Mouse (Mus musculus) embryonic facial prominence, embryonic 13.5 days (tissue): ENCODE measurements at regions not wholly inside any gene's neighbourhood (a gene's known extent, or its start where the extent isn't known, plus 50 kb on each side); places are given as distances from the start of the nearest gene placed in this dataset.

Experiments
- ATAC-seq: fragments of 200-750 bp; cut with Nextera tagmentation; 2 replicates; pipeline ENCODE4 v1.8.0; 2017; ENCODE audit warnings: low read depth; ENCODE audit not compliant: insufficient number of reproducible peaks, insufficient read depth, low FRiP score, low TSS enrichment
- H3K27ac ChIP-seq: fragments of 300-500 bp; sonication (generic); 2 replicates; pipeline ENCODE4 v1.5.1; 2015; ENCODE audit warnings: moderate library complexity, mild to moderate bottlenecking, inconsistent platforms
- H3K27me3 ChIP-seq: fragments of 300-500 bp; sonication (generic); 2 replicates; pipeline ENCODE4 v1.6.1; 2015; ENCODE audit warnings: mild to moderate bottlenecking, inconsistent platforms
- H3K36me3 ChIP-seq: fragments of 300-500 bp; sonication (generic); 2 replicates; pipeline ENCODE4 v1.6.1; 2015; ENCODE audit warnings: mild to moderate bottlenecking, inconsistent platforms
- H3K4me1 ChIP-seq: fragments of 300-500 bp; sonication (generic); 2 replicates; pipeline ENCODE4 v1.6.1; 2015; ENCODE audit warnings: inconsistent platforms
- H3K4me2 ChIP-seq: fragments of 300-500 bp; sonication (generic); 2 replicates; pipeline ENCODE4 v1.6.1; 2015; ENCODE audit warnings: moderate library complexity, mild to moderate bottlenecking, inconsistent platforms
- H3K4me3 ChIP-seq: fragments of 300-500 bp; sonication (generic); 2 replicates; pipeline ENCODE4 v1.5.1; 2015; ENCODE audit warnings: mild to moderate bottlenecking, inconsistent platforms
- H3K9ac ChIP-seq: fragments of 300-500 bp; sonication (generic); 2 replicates; pipeline ENCODE4 v1.6.1; 2015; ENCODE audit warnings: mild to moderate bottlenecking, inconsistent platforms
- H3K9me3 ChIP-seq: fragments of 300-500 bp; sonication (generic); 2 replicates; pipeline ENCODE4 v1.6.1; 2016; ENCODE audit warnings: inconsistent platforms
- WGBS: fragments of 180-500 bp; shearing (Covaris S2); methylation state at CpG from one replicate; pipeline ENCODE4 v1.1.7; 2015; ENCODE audit warnings: mixed read lengths; 5-methylcytosine and 5-hydroxymethylcytosine counted together

DNA sequence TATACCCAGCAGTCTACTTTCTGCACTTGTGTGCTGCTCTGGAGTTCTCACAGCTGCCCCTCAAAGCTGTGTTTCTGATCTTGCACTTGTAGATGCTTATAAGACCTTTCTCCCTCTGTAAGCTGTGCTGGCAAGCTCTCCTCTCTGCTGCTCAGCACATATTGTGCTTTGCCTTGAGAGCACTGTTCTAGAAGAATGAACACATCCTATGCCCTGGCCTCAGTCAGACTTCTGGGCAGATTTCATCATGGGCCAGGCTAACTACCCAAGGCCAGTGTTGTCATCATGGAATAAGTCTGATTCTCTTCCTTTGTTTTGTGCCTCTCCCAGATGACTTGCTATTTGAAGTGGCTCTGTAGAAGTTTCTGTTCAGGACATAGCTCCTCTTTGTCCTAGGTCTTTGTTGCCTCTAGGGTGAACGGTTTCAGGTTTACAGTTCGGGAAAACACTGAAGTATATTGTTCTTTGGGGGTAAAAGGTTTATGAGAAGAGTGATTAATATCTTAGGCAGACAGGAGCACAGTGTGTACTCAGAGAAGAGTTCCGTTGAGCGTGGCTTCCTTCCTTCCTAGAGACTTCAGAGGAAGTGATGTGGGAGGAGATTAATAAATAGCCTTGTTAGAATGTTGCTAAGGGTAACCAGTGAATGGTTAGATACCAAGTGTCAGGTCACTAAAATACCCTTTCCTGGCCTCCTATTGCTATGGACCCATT, 70.8 kb downstream of the Pcdh18 start:
- no peaks in the 10 kb centered on the region for H3K4me1 ChIP-seq
- WGBS: 31% methylated on average over 4 of the region's 4 CpGs
- no peak overlapping the region for H3K4me2 ChIP-seq
- no peak overlapping the region for H3K27ac ChIP-seq
- H3K27me3 ChIP-seq: no peaks in the 10 kb centered on the region
- H3K4me3 ChIP-seq: no peak overlapping the region
- no peak for ATAC-seq
- H3K36me3 ChIP-seq: no peaks in the 10 kb centered on the region
- no peaks in the 10 kb centered on the region for H3K9me3 ChIP-seq
- H3K9ac ChIP-seq: no peak overlapping the region

- Histone ChIP-seq H3K4me1 (no peaks in the 10 kb centered on the region), H3K27me3 (no peaks in the 10 kb centered on the region), H3K9me3 (no peaks in the 10 kb centered on the region), H3K4me2 (no peak overlapping the region), H3K9ac (no peak overlapping the region), H3K36me3 (no peaks in the 10 kb centered on the region), H3K27ac (no peak overlapping the region), H3K4me3 (no peak overlapping the region)
- no peak for ATAC-seq
- WGBS: 80% methylated on average over 6 of the region's 6 CpGs
These were observed 82.2 kb downstream of the Pcdh18 start for GRCm38 (mm10) chr3:49674921-49675320.

- no peaks in the 10 kb centered on the region for H3K36me3 ChIP-seq
- H3K27me3 ChIP-seq: no peaks in the 10 kb centered on the region
- no peak overlapping the region for H3K4me3 ChIP-seq
- no peaks in the 10 kb centered on the region for H3K9me3 ChIP-seq
- H3K27ac ChIP-seq: no peak overlapping the region
- WGBS: 47% methylated on average over 2 of the region's 2 CpGs
- ATAC-seq: no peak
- no peak overlapping the region for H3K4me2 ChIP-seq
- no peak overlapping the region for H3K9ac ChIP-seq
- no peaks in the 10 kb centered on the region for H3K4me1 ChIP-seq
These were observed 84.4 kb downstream of the Pcdh18 start for GRCm38 (mm10) chr3:49672685-49673184.

GRCm38 (mm10) chr3:49667543-49668338, 89.4 kb downstream of the Pcdh18 start:
- no peak for ATAC-seq
- H3K27ac ChIP-seq: no peak overlapping the region
- no peak overlapping the region for H3K4me3 ChIP-seq

DNA sequence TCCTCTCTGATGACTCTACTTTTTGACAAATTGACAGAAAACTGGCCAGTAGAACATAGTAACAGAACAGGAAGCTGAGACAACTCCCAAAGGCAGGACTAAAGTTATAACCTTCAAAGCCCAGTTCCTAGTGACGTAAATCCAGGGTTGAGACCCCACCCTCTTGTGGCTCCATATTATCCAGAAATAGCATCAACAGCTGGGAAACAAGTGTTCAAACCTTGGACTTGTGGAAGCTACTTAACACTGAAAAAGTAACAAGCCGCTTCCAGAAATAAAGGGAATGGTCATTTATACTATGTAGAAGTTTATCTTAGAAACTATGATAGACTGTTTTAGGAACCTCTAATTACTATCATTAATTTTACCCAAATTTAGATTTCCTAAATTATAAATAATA, 90.6 kb downstream of the Pcdh18 start:
- no peak overlapping the region for H3K4me3 ChIP-seq
- no peak overlapping the region for H3K9ac ChIP-seq
- no peaks in the 10 kb centered on the region for H3K27me3 ChIP-seq
- no peak for ATAC-seq
- WGBS: 90% methylated on average over 2 of the region's 2 CpGs
- no peak overlapping the region for H3K4me2 ChIP-seq
- no peaks in the 10 kb centered on the region for H3K36me3 ChIP-seq
- H3K9me3 ChIP-seq: no peaks in the 10 kb centered on the region
- H3K27ac ChIP-seq: no peak overlapping the region
- no peaks in the 10 kb centered on the region for H3K4me1 ChIP-seq

More at GRCm38 (mm10) chr3:49667543-49668338, 89.4 kb downstream of the Pcdh18 start:
- no peaks in the 10 kb centered on the region for H3K36me3 ChIP-seq
- H3K4me2 ChIP-seq: no peak overlapping the region
- no peaks in the 10 kb centered on the region for H3K9me3 ChIP-seq
- 66% methylated on average over 9 of the region's 9 CpGs for WGBS
- no peaks in the 10 kb centered on the region for H3K4me1 ChIP-seq
- no peaks in the 10 kb centered on the region for H3K27me3 ChIP-seq
- no peak overlapping the region for H3K9ac ChIP-seq

DNA sequence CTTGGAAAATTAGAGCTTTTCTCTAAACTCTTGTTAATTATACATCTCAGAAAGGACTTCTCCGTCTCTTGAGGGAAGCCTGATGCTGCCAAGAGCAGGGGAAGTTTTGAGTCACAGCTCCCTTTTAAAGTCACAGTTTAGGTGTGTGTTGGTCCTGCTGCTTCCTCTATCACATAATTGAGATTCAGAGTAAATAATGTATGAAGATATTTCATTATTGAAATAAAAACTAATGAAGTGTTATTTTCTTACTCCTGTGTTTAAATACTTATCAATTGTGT, 108.3 kb downstream of the Pcdh18 start:
- WGBS: 27% methylated on average over 1 of the region's 1 CpGs
- Histone ChIP-seq H3K4me1 (peaks cover 4% of the 10 kb centered on the region), H3K27me3 (no peaks in the 10 kb centered on the region), H3K36me3 (no peaks in the 10 kb centered on the region), H3K27ac (no peak overlapping the region), H3K4me3 (no peak overlapping the region), H3K9me3 (no peaks in the 10 kb centered on the region), H3K4me2 (no peak overlapping the region), H3K9ac (no peak overlapping the region)
- no peak for ATAC-seq

- H3K9me3 ChIP-seq: no peaks in the 10 kb centered on the region
- no peaks in the 10 kb centered on the region for H3K27me3 ChIP-seq
- H3K9ac ChIP-seq: no peak overlapping the region
- H3K4me3 ChIP-seq: no peak overlapping the region
- no peak overlapping the region for H3K4me2 ChIP-seq
- 0 out of 2 replicates have a peak overlapping the region, but pooled peaks have one; percentile 17 for H3K27ac ChIP-seq
- no peaks in the 10 kb centered on the region for H3K36me3 ChIP-seq
- ATAC-seq: no peak
- H3K4me1 ChIP-seq: peaks cover 9% of the 10 kb centered on the region
- 79% methylated on average over 5 of the region's 5 CpGs for WGBS
These were observed 108.9 kb downstream of the Pcdh18 start for GRCm38 (mm10) chr3:49648040-49648894.

DNA sequence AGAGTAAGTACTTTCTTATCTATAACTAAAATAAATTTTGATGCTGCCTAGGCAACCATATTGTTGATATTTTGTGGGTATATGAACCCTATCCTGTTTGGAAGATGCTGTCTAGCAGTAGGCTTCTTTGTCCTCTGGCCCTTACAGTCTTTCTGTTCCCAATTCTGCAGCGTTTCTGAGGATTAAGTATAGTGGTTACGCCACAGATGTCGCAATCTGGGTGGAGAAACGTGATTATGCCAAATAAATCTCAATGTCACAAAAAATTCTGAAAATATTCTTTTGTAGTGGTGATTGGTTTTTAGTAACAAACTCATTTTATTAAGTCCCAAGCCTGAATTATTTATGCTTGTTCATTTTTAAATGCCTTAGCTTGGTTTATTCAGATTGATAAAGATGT, 112.1 kb downstream of the Pcdh18 start:
- H3K27ac ChIP-seq: no peak overlapping the region
- 81% methylated on average over 4 of the region's 4 CpGs for WGBS
- no peak for ATAC-seq
- H3K4me3 ChIP-seq: no peak overlapping the region
- no peaks in the 10 kb centered on the region for H3K9me3 ChIP-seq
- H3K36me3 ChIP-seq: no peaks in the 10 kb centered on the region
- no peak overlapping the region for H3K9ac ChIP-seq
- no peak overlapping the region for H3K4me2 ChIP-seq
- H3K27me3 ChIP-seq: no peaks in the 10 kb centered on the region
- peaks cover 14% of the 10 kb centered on the region for H3K4me1 ChIP-seq

DNA sequence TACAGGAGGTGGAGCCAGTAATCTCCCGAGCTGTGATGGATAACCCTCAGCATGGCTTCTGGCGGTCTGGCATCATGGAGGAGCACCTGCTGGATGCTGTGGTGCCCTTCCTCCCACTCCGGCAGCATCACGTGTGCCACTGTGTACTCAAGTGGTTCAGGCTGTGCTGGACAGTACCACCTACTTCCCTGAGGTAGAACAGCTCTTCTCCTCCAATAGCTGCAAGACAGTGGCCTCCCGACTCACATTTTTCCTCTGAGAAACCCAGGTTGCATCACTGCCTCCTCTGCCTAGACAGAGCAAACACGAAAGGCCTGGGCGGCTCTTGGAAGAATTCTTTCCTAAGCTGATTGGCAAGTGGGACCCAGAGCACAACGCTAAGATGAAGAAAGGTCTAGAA, 113.3 kb downstream of the Pcdh18 start:
- H3K27ac ChIP-seq: peak overlapping the region; percentile 66; the same call in 1 of the 2 replicates
- H3K4me3 ChIP-seq: no peak overlapping the region
- no peak overlapping the region for H3K4me2 ChIP-seq
- ATAC-seq: 0 out of 2 replicates have a peak, but pooled peaks have one; percentile 52
- 93% methylated on average over 8 of the region's 8 CpGs for WGBS
- H3K36me3 ChIP-seq: no peaks in the 10 kb centered on the region
- H3K9me3 ChIP-seq: no peaks in the 10 kb centered on the region
- no peaks in the 10 kb centered on the region for H3K27me3 ChIP-seq
- no peak overlapping the region for H3K9ac ChIP-seq
- H3K4me1 ChIP-seq: peaks cover 14% of the 10 kb centered on the region

DNA sequence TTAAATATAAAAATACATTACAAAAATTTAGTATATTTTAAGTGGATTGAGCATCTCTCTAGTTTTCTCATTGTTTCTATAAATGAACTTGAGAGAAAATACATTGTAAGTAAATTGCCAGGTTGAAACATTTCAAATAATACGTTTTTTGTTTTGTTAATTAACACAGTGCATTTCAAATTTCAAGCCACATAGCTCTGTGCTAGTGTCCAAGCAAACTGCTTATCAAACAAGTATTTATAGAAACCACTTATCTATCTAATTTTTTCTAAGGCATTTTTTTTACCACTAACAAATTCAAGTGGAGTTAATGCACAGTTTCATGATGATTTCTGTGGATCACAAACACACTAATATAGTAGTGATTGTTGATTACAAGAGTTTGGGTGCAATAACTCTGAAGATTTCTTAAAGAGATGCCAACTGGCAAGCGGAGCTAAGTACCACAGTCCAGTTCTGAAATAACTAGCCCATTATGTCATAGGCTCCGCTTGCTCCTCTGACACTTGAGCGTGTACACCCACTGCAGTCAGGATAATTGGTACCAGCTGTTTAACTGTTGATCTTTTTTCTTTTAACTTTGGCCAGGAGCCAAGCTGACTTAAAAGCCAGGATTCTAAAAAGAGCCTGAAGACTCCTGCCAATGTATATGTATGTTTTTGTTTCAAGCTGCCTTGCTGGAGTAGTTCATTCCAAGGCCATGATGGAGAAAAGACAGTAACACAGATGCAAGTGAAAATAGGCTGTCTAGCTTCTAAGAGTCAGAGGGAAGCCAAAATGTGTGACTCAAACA, 115.0 kb downstream of the Pcdh18 start:
- Histone ChIP-seq H3K27me3 (no peaks in the 10 kb centered on the region), H3K4me3 (no peak overlapping the region), H3K27ac (peak overlapping the region; percentile 66), H3K36me3 (no peaks in the 10 kb centered on the region), H3K9ac (no peak overlapping the region), H3K4me2 (no peak overlapping the region), H3K4me1 (peaks cover 14% of the 10 kb centered on the region), H3K9me3 (no peaks in the 10 kb centered on the region)
- peak; percentile 87 for ATAC-seq
- WGBS: 9% methylated on average over 4 of the region's 4 CpGs

DNA sequence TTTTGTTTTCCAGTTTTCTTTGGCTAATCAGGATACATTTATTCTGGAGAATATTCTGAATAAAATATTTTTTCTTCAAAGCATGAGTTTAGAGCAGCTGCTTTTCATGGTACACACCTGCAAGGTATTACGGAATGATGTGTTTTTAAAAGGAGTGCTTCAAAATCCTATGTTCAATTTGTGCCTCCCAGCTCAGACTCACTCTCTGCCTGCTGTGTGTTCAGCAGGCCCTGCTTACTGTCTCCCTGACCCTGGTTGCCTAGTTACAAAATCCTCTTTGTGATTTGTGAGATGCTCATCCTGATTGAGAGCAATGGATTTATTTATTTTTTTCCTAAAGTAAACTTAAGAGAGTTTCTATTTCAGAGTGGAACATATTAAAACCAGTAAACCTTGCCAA, 115.7 kb downstream of the Pcdh18 start:
- no peak for ATAC-seq

More for the DNA sequence above, 115.7 kb downstream of the Pcdh18 start:
- Histone ChIP-seq H3K36me3 (no peaks in the 10 kb centered on the region), H3K4me3 (no peak overlapping the region), H3K27ac (peak overlapping the region; percentile 24; the same call in 1 of the 2 replicates), H3K4me1 (peaks cover 14% of the 10 kb centered on the region), H3K4me2 (no peak overlapping the region), H3K9me3 (no peaks in the 10 kb centered on the region), H3K27me3 (no peaks in the 10 kb centered on the region), H3K9ac (no peak overlapping the region)
- 38% methylated on average over 1 of the region's 1 CpGs for WGBS
